Mouse (Mus musculus): ENCODE results near the gene Nprl3. TPM values are rescaled to one million over a fixed set of nuclear protein-coding genes. Genes with fewer than 3 reads are reported as not detected.
"Not testable (repeated sequence)": the region's sequence is repeated elsewhere in the genome, so short reads cannot be mapped to it uniquely, and the experiment has no call there.

The Nprl3 gene
- polyA plus RNA-seq, 1 experiment from 2014 or later = 28.0 TPM

GRCm38 (mm10) chr11:32300279-32301267 is 33.1 kb upstream of the Nprl3 start:
- Histone ChIP-seq H3K36me3 (ENCODE audit: control insufficient read depth, insufficient read depth, low read length) (no peaks in the 10 kb centered on the region), H3K27ac (ENCODE audit: low read depth) (no peak overlapping the region), H3K9me3 (ENCODE audit: control insufficient read depth, low read length) (no peaks in the 10 kb centered on the region), H3K4me2 (ENCODE audit: low read length) (peak overlapping the region; percentile 41), H3K4me3 (ENCODE audit: low read depth, low read length) (no peak overlapping the region), H3K9ac (ENCODE audit: low read length) (no peak overlapping the region), H3K27me3 (replicated peaks; ENCODE audit: control insufficient read depth, insufficient read depth, low read length) (peaks cover 7% of the 10 kb centered on the region; the same call in 1 of the 2 replicates), H3K4me1 (replicated peaks; ENCODE audit: control insufficient read depth, insufficient read depth, low read length) (no peaks in the 10 kb centered on the region)
- DNase-seq (ENCODE audit: low spot score) (peak; percentile 57), ATAC-seq (replicated peaks; ENCODE audit: low FRiP score, low TSS enrichment, low read depth) (no peak)
- WGBS = 47% methylated on average over 14 of the region's 17 CpGs

GRCm38 (mm10) chr11:32299865-32300264 is 32.4 kb upstream of the Nprl3 start, which contains the start of gene Hbq1a:
Gene Hbq1a (plus strand): TSS chr11:32300069.
- peak within 1 kb of the TSS; percentile 41 for H3K4me2 ChIP-seq (ENCODE audit: low read length)
- H3K36me3 ChIP-seq (ENCODE audit: control insufficient read depth, insufficient read depth, low read length); H3K9ac ChIP-seq (ENCODE audit: low read length); H3K27me3 ChIP-seq (replicated peaks; ENCODE audit: control insufficient read depth, insufficient read depth, low read length); H3K27ac ChIP-seq (ENCODE audit: low read depth); H3K4me3 ChIP-seq (ENCODE audit: low read depth, low read length); H3K9me3 ChIP-seq (ENCODE audit: control insufficient read depth, low read length); H3K4me1 ChIP-seq (replicated peaks; ENCODE audit: control insufficient read depth, insufficient read depth, low read length): not testable (repeated sequence)
- 4% methylated on average over 16 of the region's 16 CpGs for WGBS
- 0 out of 2 replicates have a peak, but pooled peaks have one; percentile 30 for ATAC-seq (replicated peaks; ENCODE audit: low FRiP score, low TSS enrichment, low read depth)
- peak; percentile 73 for DNase-seq (ENCODE audit: low spot score)

GRCm38 (mm10) chr11:32298532-32298918 is 31.0 kb upstream of the Nprl3 start:
- no peaks in the 10 kb centered on the region for H3K36me3 ChIP-seq (ENCODE audit: control insufficient read depth, insufficient read depth, low read length)
- ATAC-seq (replicated peaks; ENCODE audit: low FRiP score, low TSS enrichment, low read depth) (no peak), DNase-seq (ENCODE audit: low spot score) (no peak)
- no peak overlapping the region for H3K9ac ChIP-seq (ENCODE audit: low read length)
- no peak overlapping the region for H3K4me2 ChIP-seq (ENCODE audit: low read length)
- no peak overlapping the region for H3K4me3 ChIP-seq (ENCODE audit: low read depth, low read length)
- H3K4me1 ChIP-seq (replicated peaks; ENCODE audit: control insufficient read depth, insufficient read depth, low read length) = no peaks in the 10 kb centered on the region
- 95% methylated on average over 2 of the region's 2 CpGs for WGBS
- no peaks in the 10 kb centered on the region for H3K9me3 ChIP-seq (ENCODE audit: control insufficient read depth, low read length)
- H3K27ac ChIP-seq (ENCODE audit: low read depth) = no peak overlapping the region
- peaks cover 9% of the 10 kb centered on the region; the same call in 1 of the 2 replicates for H3K27me3 ChIP-seq (replicated peaks; ENCODE audit: control insufficient read depth, insufficient read depth, low read length)

GRCm38 (mm10) chr11:32297866-32298531 is 30.5 kb upstream of the Nprl3 start:
- 88% methylated on average over 1 of the region's 1 CpGs for WGBS
- no peak for ATAC-seq (replicated peaks; ENCODE audit: low FRiP score, low TSS enrichment, low read depth)
- no peaks in the 10 kb centered on the region for H3K9me3 ChIP-seq (ENCODE audit: control insufficient read depth, low read length)

GRCm38 (mm10) chr11:32297417-32297816 is 29.9 kb upstream of the Nprl3 start:
- not testable (repeated sequence) for DNase-seq (ENCODE audit: low spot score); H3K27ac ChIP-seq (ENCODE audit: low read depth); H3K27me3 ChIP-seq (replicated peaks; ENCODE audit: control insufficient read depth, insufficient read depth, low read length); H3K9me3 ChIP-seq (ENCODE audit: control insufficient read depth, low read length); ATAC-seq (replicated peaks; ENCODE audit: low FRiP score, low TSS enrichment, low read depth); H3K4me1 ChIP-seq (replicated peaks; ENCODE audit: control insufficient read depth, insufficient read depth, low read length); H3K9ac ChIP-seq (ENCODE audit: low read length); H3K4me2 ChIP-seq (ENCODE audit: low read length); H3K36me3 ChIP-seq (ENCODE audit: control insufficient read depth, insufficient read depth, low read length); H3K4me3 ChIP-seq (ENCODE audit: low read depth, low read length)
- WGBS = 26% methylated on average over 2 of the region's 2 CpGs

More at GRCm38 (mm10) chr11:32297866-32298531, 30.5 kb upstream of the Nprl3 start:
- no peak for DNase-seq (ENCODE audit: low spot score)
- no peaks in the 10 kb centered on the region for H3K4me1 ChIP-seq (replicated peaks; ENCODE audit: control insufficient read depth, insufficient read depth, low read length)
- H3K9ac ChIP-seq (ENCODE audit: low read length) = no peak overlapping the region
- peaks cover 9% of the 10 kb centered on the region; the same call in 1 of the 2 replicates for H3K27me3 ChIP-seq (replicated peaks; ENCODE audit: control insufficient read depth, insufficient read depth, low read length)
- no peak overlapping the region for H3K27ac ChIP-seq (ENCODE audit: low read depth)
- no peak overlapping the region for H3K4me2 ChIP-seq (ENCODE audit: low read length)
- H3K36me3 ChIP-seq (ENCODE audit: control insufficient read depth, insufficient read depth, low read length) = no peaks in the 10 kb centered on the region
- H3K4me3 ChIP-seq (ENCODE audit: low read depth, low read length) = no peak overlapping the region

GRCm38 (mm10) chr11:32296203-32296602 is 28.7 kb upstream of the Nprl3 start, which contains the start of gene Hba-a2:
Gene Hba-a2 (plus strand): TSS chr11:32296489.
- not testable (repeated sequence) for ATAC-seq (replicated peaks; ENCODE audit: low FRiP score, low TSS enrichment, low read depth); DNase-seq (ENCODE audit: low spot score); H3K9me3 ChIP-seq (ENCODE audit: control insufficient read depth, low read length); H3K4me3 ChIP-seq (ENCODE audit: low read depth, low read length); H3K9ac ChIP-seq (ENCODE audit: low read length); H3K4me1 ChIP-seq (replicated peaks; ENCODE audit: control insufficient read depth, insufficient read depth, low read length); H3K36me3 ChIP-seq (ENCODE audit: control insufficient read depth, insufficient read depth, low read length); H3K27me3 ChIP-seq (replicated peaks; ENCODE audit: control insufficient read depth, insufficient read depth, low read length); H3K4me2 ChIP-seq (ENCODE audit: low read length); H3K27ac ChIP-seq (ENCODE audit: low read depth)
- WGBS = no CpG with 5 or more reads among the region's 4 CpGs

- not testable (repeated sequence) for H3K36me3 ChIP-seq (ENCODE audit: control insufficient read depth, insufficient read depth, low read length); H3K4me3 ChIP-seq (ENCODE audit: low read depth, low read length); H3K27ac ChIP-seq (ENCODE audit: low read depth); ATAC-seq (replicated peaks; ENCODE audit: low FRiP score, low TSS enrichment, low read depth); H3K9ac ChIP-seq (ENCODE audit: low read length); H3K9me3 ChIP-seq (ENCODE audit: control insufficient read depth, low read length); DNase-seq (ENCODE audit: low spot score); H3K27me3 ChIP-seq (replicated peaks; ENCODE audit: control insufficient read depth, insufficient read depth, low read length); H3K4me2 ChIP-seq (ENCODE audit: low read length); H3K4me1 ChIP-seq (replicated peaks; ENCODE audit: control insufficient read depth, insufficient read depth, low read length)
- WGBS = 56% methylated on average over 3 of the region's 3 CpGs
Measured at GRCm38 (mm10) chr11:32293479-32293878, 26.0 kb upstream of the Nprl3 start.

- ATAC-seq (replicated peaks; ENCODE audit: low FRiP score, low TSS enrichment, low read depth); H3K27ac ChIP-seq (ENCODE audit: low read depth); H3K4me1 ChIP-seq (replicated peaks; ENCODE audit: control insufficient read depth, insufficient read depth, low read length); DNase-seq (ENCODE audit: low spot score); H3K27me3 ChIP-seq (replicated peaks; ENCODE audit: control insufficient read depth, insufficient read depth, low read length); H3K9me3 ChIP-seq (ENCODE audit: control insufficient read depth, low read length); H3K4me3 ChIP-seq (ENCODE audit: low read depth, low read length); H3K9ac ChIP-seq (ENCODE audit: low read length); H3K36me3 ChIP-seq (ENCODE audit: control insufficient read depth, insufficient read depth, low read length); H3K4me2 ChIP-seq (ENCODE audit: low read length): not testable (repeated sequence)
- WGBS = 79% methylated on average over 4 of the region's 4 CpGs
Measured at GRCm38 (mm10) chr11:32292819-32293218, 25.3 kb upstream of the Nprl3 start.
